Mouse (Mus musculus) neural tube, embryonic 14.5 days (tissue): ENCODE measurements around the gene Olfr502. TPM values are rescaled to one million over a fixed set of nuclear protein-coding genes. Genes with fewer than 3 reads are reported as not detected.
"Not testable (repeated sequence)": the region's sequence is repeated elsewhere in the genome, so short reads cannot be mapped to it uniquely, and the experiment has no call there.

Source experiments
- ATAC-seq: fragments of 200-750 bp; cut with Nextera tagmentation; 2 replicates; pipeline ENCODE4 v1.8.0; 2017; ENCODE audit warnings: low read depth, mild to moderate bottlenecking, moderate TSS enrichment, moderate library complexity
- H3K27ac ChIP-seq: fragments of 300-500 bp; sonication (generic); 2 replicates; pipeline ENCODE4 v1.5.1; 2014; ENCODE audit warnings: low read depth, mild to moderate bottlenecking, control low read depth, low read length, moderate library complexity, mixed read lengths
- H3K27me3 ChIP-seq: fragments of 300-500 bp; sonication (generic); 2 replicates; pipeline ENCODE4 v1.6.1; 2014; ENCODE audit warnings: low read length; ENCODE audit not compliant: control insufficient read depth, insufficient read depth
- H3K36me3 ChIP-seq: fragments of 300-500 bp; sonication (generic); 2 replicates; pipeline ENCODE4 v1.6.1; 2014; ENCODE audit warnings: low read length, mixed read lengths; ENCODE audit not compliant: control insufficient read depth, insufficient read depth
- H3K4me1 ChIP-seq: fragments of 300-500 bp; sonication (generic); 2 replicates; pipeline ENCODE4 v1.6.1; 2014; ENCODE audit warnings: low read length; ENCODE audit not compliant: control insufficient read depth, insufficient read depth
- H3K4me2 ChIP-seq: fragments of 300-500 bp; sonication (generic); 2 replicates; pipeline ENCODE4 v1.6.1; 2014; ENCODE audit warnings: mild to moderate bottlenecking, low read depth, low read length, control low read depth
- H3K4me3 ChIP-seq: fragments of 300-500 bp; sonication (generic); 2 replicates; pipeline ENCODE4 v1.5.1; 2014; ENCODE audit warnings: low read depth, low read length, control low read depth, mixed read lengths
- H3K9ac ChIP-seq: fragments of 300-500 bp; sonication (generic); replicated peaks from 2 replicates; pipeline ENCODE4 v1.6.1; 2014; ENCODE audit warnings: low read depth, mild to moderate bottlenecking, control low read depth, low read length, mixed read lengths
- H3K9me3 ChIP-seq: fragments of 300-500 bp; sonication (generic); 2 replicates; pipeline ENCODE4 v1.6.1; 2016; ENCODE audit warnings: low read length; ENCODE audit not compliant: control insufficient read depth
- WGBS: fragments of 180-500 bp; shearing (Covaris S2); extraction: QIAGEN DNeasy Blood & Tissue Kit; methylation state at CpG from one replicate; pipeline ENCODE4 v1.1.7; 2014; 5-methylcytosine and 5-hydroxymethylcytosine counted together
- polyA plus RNA-seq: library from polyadenylated mRNA; unstranded; fragments of >200 nt; fragmentation: Nextera tagmentation; extraction: Ambion mirVana; gene quantifications from 2 replicates; pipeline ENCODE4 v1.2.1, GENCODE M21; 2014

Olfr502 gene
- polyA plus RNA-seq: not detected in 2 replicates

GRCm38 (mm10) chr7:108524965-108525364 lies at the start of gene Olfr502:
Olfr502 (minus strand) TSS chr7:108525065.
- Histone ChIP-seq H3K4me3 (no peak within 1 kb of the TSS), H3K9me3 (no peaks in the 10 kb centered on the region), H3K9ac (no peak within 1 kb of the TSS), H3K4me2 (no peak within 1 kb of the TSS), H3K36me3 (no peaks in the 10 kb centered on the region), H3K27me3 (no peaks in the 10 kb centered on the region), H3K27ac (no peak within 1 kb of the TSS), H3K4me1 (no peaks in the 10 kb centered on the region)
- 82% methylated on average over 1 of the region's 1 CpGs for WGBS
- no peak for ATAC-seq

- Histone ChIP-seq H3K27me3 (no peaks in the 10 kb centered on the region), H3K4me2 (no peak within 1 kb of the TSS), H3K36me3 (no peaks in the 10 kb centered on the region), H3K4me1 (no peaks in the 10 kb centered on the region), H3K4me3 (no peak within 1 kb of the TSS), H3K9me3 (no peaks in the 10 kb centered on the region), H3K27ac (no peak within 1 kb of the TSS), H3K9ac (no peak within 1 kb of the TSS)
- no peak for ATAC-seq
- 96% methylated on average over 1 of the region's 1 CpGs for WGBS
Observed at GRCm38 (mm10) chr7:108565693-108566092, 40.8 kb upstream of the Olfr502 start, which contains the start of gene Olfr504. Olfr504 (minus strand) TSS chr7:108565793.

DNA sequence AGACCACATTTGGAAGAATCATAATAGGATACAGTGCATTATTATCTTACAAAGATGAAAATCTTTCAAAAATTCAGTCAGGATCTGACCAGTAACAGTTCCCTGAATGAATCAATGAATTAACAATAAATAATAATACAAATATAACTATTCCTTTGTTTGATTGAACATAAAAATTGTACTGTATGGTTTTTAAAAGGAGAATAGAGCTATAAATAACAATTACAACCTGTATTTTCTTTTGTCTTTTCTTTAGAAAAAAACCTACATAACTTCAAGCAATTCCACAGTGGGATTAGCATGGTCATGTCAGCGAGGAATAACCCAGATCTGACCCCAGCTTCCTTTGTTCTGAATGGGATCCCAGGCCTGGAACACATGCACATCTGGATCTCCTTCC lies 19.4 kb upstream of the Olfr502 start, which contains the start of gene Olfr503:
Gene Olfr503, plus strand, starts transcription at position 301 of the 400 bp plus-strand sequence.
- not testable (repeated sequence) for H3K4me2 ChIP-seq, H3K9ac ChIP-seq, H3K4me1 ChIP-seq, H3K27me3 ChIP-seq, H3K9me3 ChIP-seq, H3K27ac ChIP-seq, ATAC-seq, H3K4me3 ChIP-seq, H3K36me3 ChIP-seq
- WGBS: 63% methylated on average over 1 of the region's 1 CpGs

DNA sequence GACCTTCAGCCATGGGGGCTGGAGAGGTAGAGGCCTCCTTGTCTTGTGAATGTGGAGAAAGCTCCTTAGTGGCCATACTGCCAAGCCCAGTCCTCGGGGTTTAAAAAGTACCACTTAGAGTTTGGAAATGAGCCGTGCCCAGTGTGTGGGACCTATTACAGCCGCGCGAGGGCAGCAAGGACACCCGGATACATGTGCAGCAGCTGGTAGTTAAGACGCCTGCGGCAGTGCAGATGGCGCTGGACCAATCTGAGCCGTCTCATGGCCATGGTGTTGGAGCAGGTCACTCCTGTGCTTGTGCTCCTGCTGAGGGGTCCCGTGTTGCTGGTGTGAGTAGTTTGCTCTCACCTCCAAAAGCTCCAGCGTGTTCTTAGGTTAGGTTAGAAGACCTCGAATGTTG lies 17.6 kb upstream of the Olfr502 start:
- Histone ChIP-seq H3K4me1 (no peaks in the 10 kb centered on the region), H3K36me3 (no peaks in the 10 kb centered on the region), H3K27ac (no peak overlapping the region), H3K9ac (no peak overlapping the region), H3K9me3 (no peaks in the 10 kb centered on the region), H3K4me2 (no peak overlapping the region), H3K27me3 (no peaks in the 10 kb centered on the region), H3K4me3 (no peak overlapping the region)
- 84% methylated on average over 13 of the region's 13 CpGs for WGBS
- no peak for ATAC-seq

Other genes with a start within 250 kb of the Olfr502 start
- gene Olfr490, start 236.1 kb downstream of the Olfr502 start, polyA plus RNA-seq: not detected in 2 replicates
- gene Olfr491, start 211.6 kb downstream of the Olfr502 start, polyA plus RNA-seq: not detected in 2 replicates
- not detected in 2 replicates for gene Olfr492, start 201.4 kb downstream of the Olfr502 start, polyA plus RNA-seq
- not detected in 2 replicates for gene Olfr493, start 178.1 kb downstream of the Olfr502 start, polyA plus RNA-seq
- gene Olfr494, start 159.7 kb downstream of the Olfr502 start, polyA plus RNA-seq: not detected in 2 replicates
- not detected in 2 replicates for gene Olfr495, start 131.9 kb downstream of the Olfr502 start, polyA plus RNA-seq
- not detected in 2 replicates for gene Olfr497, start 104.6 kb downstream of the Olfr502 start, polyA plus RNA-seq
- gene Olfr498, start 59.7 kb downstream of the Olfr502 start, polyA plus RNA-seq: not detected in 2 replicates
- not detected in 2 replicates for gene Olfr503, start 19.5 kb upstream of the Olfr502 start, polyA plus RNA-seq
- not detected in 2 replicates for gene Olfr504, start 40.7 kb upstream of the Olfr502 start, polyA plus RNA-seq
- not detected in 2 replicates for gene Olfr506, start 85.7 kb upstream of the Olfr502 start, polyA plus RNA-seq
- not detected in 2 replicates for gene Olfr507, start 96.7 kb upstream of the Olfr502 start, polyA plus RNA-seq
- gene Olfr508, start 104.9 kb upstream of the Olfr502 start, polyA plus RNA-seq: not detected in 2 replicates
- 0.07 TPM in 1 of 2 replicates, not detected in the other for gene Olfr509, start 126.8 kb upstream of the Olfr502 start, polyA plus RNA-seq
- not detected in 2 replicates for gene Olfr510, start 141.4 kb upstream of the Olfr502 start, polyA plus RNA-seq
- not detected in 2 replicates for gene Olfr512, start 188.3 kb upstream of the Olfr502 start, polyA plus RNA-seq
- not detected in 2 replicates for gene Olfr513, start 225.9 kb upstream of the Olfr502 start, polyA plus RNA-seq